Mouse (Mus musculus) thymus, postnatal 4 days (tissue): ENCODE results near the gene Eppin.

Experiments used
- DNase-seq: peaks from one replicate; pipeline ENCODE4 v3.0.0; 2021

The Eppin gene

DNA sequence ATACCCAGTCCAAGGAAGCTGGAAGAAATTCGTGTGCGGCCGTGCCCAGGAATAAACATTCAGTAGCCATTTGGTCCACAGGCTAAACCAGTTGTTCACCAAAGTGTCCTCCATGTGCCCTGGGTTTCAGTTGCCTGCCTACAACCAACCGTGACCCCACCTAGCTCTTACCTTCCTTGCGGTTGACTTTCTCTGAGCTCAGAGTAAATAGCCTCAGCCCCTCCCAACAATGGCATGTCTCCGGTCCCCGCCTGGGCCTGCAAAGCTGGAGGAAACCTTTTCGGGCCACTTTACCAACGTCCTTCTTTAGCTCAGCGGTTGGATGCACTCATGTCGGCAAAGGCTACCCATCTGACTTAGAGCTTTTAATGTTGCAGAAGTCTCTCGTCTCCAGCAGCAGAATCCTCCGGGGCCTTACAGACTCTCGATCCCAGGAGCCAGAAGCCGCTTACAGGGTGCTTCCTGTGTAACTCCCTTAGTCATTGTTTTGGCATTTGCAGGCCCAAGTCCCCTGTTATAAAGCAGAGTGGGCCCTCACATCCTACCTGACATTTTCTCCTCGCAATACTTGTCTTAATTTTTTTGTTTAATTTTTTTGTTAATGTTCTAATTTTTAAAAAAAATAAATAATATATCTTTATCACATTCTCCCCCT lies 34.3 kb downstream of the Eppin start:
- DNase-seq = no peak

DNA sequence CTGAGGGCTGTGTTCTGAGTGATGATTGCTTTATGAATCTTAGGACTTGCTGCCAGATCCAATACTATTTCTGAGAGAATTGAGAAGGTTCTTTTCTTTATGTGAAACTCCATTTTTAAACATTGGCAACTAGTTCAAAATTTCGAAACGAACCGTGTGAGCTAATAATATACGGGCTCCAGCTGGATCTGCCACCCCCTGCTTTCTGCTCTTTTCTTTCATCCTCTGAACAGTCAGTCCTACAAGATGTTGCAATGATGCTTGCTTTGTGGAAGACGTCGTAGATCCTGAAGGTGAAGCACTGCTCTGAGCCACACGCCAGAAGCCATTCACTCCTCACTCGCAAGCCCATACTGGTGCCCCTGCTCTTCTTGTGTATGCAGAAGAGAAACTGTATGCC lies 35.0 kb downstream of the Eppin start:
- no peak for DNase-seq

DNA sequence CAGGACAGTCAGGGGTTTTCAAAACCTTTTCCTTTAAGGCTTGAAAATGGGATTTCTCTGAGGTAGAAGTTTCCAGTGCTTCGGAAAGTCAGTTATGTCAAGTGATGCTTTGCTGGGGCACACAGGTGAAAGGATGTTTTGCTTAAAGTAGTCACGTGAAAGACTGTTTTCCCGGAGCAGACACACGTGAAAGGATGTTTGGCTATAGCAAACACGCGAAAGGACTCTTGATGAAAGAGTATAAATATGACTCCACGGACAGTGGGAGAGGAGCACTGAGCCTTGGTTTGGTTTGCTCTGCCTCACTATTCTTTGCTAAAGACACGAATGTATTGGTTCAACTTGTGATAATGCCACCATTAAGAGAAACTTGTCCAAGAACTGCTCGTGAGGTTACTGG lies 41.9 kb downstream of the Eppin start:
- DNase-seq = no peak

DNA sequence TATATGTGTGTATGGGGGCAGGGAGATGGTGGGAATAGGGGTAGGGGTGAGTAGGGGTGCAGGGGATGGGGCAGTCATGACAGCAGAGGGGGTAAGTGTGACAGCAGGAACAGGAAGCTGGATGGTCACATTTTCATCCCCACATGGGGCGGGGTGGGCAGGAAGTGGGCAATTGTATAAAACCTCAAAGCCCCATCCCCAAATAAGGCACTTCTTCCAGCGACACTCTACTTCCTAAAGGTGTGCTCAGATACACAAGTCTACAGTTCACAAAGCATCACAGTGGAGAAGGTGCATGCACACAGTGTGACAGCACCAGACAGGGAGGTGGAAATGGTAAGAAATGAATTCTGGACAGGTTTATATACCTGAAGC lies 42.5 kb downstream of the Eppin start:
- no peak for DNase-seq

DNA sequence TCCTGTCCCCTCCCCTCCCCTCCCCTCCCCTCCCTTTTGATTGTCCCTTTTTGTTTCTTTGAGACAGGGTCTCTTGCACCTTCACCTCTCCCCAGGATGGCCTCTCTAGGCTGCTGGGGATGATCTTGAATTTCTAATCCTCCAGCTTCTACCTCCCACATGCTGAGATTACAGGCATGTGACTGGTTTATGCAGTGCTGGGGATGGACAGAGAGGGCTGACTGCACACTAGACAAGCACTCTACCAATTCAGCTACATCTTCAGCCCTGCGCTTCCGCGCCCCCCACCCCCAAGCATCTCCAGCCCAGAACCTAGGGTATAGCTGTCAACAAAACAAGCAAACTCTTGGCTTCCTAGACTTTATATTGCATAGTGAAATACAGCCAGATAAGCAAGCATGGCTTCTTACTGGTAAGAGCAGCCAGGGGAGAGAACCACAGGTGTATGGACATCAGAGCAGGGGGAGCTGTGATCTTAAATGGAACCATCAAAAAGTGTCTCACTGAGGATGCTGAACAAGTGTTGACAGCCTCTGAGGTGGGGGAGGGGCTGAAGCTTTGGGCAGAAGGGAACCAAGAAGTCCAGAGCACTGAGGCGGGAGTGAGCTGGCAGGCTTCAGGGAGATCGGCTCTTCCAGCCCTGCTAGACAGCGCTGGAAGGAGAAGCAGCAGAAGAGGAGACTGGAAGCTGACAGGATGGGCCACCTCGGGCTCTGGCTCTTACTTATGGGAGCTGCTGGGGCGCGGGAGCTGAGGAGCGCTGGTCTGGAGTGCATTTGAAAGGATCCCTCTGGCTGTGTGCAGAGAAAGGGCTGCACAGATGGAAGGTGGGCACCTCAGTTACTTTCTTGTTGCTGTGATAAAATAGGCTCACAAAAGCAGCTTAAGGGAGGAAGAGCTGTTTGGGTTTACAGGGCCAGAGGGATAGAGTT lies 43.2 kb downstream of the Eppin start:
- no peak for DNase-seq

DNA sequence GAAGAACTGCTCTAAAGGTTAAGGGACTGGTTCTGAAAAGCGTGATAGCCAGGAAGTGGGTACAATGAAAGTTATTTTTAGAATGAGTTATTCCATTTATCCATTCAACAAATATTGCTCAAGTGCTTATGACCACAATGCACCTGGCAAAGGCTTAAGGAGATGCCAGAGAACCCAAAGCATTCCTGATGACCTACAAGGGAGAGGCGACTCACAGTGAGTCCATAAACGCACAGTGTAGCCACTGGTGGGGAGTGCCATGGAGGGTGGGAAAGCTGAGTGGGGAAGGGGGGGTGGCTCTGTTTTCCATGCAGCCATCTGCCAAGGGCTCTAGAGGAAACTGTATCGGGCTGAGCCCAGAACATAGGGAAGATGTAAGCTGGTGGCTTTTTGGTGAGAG lies 44.1 kb downstream of the Eppin start:
- no peak for DNase-seq

DNA sequence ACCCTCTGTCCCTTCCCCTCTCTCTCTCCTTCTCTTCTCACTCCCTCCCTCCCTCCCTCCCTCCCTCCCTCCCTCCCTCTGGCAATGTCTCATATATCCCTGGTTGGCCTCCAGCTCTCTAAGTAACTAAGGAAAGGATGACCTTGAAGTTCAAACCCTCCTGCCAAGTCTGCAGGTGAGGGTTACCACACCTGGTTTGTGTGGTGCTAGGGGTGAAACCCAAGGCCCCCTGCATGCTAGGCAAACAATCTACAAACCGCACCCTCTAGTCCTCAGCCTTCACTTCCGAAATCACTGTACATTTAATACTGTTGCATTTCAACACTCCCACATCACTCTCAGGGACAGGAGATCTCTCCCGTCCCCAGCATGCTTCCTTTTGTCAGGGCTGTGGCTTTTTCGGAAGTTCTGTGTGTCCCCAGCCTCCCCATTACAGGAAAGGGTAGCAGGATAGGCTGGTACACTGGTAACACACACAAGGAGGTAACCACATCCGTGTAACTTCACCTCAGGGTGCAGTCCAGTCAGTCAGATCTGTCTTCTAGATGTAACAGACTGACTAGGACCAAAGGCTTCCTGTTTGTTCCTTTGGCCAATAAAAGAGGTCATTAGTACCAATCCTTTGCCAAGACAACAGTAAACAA lies 48.8 kb downstream of the Eppin start:
- no peak for DNase-seq

DNA sequence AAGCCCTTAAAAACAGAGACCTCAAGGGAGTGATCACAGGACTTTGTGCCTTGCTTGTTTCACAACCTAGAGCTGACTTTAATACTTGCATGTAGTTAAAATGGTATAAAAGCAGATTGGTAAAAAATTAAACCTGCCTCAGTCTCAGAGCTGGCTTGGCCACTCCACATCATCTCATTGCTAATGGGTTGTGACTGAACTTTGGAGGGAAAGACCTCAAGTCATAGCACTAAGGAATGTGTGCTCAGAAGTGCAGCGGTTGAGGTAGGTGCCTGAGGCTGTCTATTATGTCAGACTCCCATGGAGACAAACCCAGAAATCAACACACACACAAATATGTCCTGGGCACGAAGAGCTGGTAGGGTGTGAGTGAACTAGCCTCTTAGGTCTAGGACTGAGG lies 49.6 kb downstream of the Eppin start:
- DNase-seq = no peak

DNA sequence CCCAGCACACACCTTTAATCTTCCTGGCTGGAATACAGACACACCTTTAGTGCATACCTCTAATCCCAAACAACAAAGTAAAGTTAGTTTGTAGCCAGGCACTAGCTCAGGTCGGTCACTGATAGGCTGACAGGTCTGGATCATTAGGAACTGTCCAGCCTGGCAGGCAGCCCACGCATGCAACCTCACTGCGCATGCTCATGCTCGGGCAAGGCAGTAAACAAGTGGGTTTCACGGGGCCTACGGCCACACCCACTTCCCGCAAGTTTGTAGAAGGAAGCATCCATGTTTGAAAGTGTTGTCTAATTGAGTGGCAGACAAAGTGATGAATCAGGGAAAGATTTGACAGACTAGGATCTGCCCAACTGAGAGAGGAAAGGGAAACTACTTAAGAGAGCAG lies 50.8 kb downstream of the Eppin start:
- no peak for DNase-seq

DNA sequence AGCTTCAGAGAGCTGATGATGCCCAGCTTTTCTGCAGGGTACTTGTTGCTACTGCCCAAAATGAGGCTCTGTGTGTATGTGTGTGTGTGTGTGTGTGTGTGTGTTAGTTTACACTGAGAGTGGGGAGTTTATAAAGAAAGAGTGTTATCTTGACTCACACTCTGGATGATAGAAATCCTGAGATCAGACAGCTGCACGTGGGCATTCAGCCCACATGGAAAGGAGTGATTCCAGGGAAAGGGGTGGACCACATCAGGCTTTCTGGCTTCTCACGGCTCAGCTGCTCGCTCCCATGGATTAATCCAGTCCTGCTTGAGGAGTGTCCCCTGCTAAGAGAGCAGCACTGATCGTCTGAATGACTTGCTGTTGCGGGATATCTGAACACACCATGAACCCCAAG lies 51.3 kb downstream of the Eppin start:
- no peak for DNase-seq

DNA sequence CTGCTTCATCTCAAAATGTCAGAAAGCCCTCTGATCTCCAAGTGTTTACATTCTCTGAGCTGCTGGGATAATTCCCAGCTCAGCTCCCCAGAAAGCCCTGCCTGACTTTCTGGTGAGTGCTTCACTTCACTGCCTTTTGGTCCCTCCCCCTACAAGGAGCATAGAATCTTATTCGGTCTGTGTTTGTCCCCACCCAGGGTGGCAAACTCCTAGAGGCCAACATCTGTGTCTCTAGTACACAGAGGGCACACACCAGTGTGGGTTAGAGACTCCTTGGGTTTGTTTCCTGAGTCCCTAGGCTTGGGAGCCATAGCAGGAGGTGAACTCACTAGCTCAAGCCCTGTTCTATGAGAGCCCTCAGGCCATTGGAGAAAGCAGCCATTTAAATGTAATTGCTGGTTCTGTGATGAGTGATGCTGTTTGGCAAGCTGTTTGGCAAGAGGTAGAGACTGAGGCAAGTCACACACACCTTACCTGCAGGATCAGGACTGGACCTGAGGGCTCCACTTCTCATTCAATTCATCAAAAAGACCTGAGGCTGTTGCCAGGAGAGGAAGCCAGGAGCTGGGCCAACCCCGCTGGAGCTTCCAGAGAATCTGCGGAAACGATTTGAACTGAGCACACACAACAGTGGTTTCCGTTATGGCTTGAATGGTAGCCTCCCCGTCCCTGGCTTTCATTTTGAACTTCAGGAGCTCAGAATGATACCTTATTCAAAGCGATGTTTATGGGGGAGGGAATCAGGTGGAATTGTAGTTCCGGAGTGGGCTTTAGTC lies 52.6 kb downstream of the Eppin start:
- DNase-seq = no peak
